8 mouse cellular contexts compared by ENCODE assay signal in the genomic region with DNA sequence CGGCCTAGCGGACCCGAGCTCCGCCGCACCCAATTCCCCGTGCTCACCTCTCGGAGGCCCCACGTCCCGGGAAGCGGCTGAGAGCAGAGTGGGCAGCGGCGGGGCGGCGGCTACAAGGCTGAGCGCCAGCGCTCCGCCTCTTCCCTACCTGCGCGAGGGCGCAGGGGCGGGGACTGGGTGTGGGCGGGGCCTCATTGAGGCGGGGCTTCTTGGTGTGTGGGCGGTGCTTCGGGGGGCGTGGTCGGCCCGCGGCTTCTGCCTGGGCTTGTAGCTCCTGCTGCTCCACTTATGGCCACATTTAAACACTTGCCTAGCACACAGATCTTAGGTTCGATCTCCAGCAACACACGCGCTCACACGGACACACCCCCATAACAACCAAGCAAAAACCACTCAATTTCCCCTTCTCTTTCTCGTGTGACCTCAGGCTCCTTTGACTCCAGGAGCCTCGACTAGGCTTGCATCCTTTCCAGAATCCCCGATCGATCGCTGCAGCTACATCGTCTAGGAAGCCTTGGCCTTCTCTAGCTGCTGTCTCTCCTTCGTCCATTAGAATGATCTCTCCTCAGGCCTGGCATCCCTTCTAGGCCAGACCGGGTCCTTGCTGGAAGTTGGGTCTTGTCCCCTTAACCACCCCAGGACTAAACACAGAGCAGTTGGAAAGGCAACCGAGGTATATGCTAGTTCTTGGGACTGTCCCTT. TPM values are rescaled to one million over a fixed set of nuclear protein-coding genes. Genes with fewer than 3 reads are reported as not detected.
DNase-seq lines count a peak whose midpoint lies in the region; ATAC-seq and TF ChIP-seq lines count a peak whose summit lies in the region.

No protein-coding gene starts in this region.

- no peaks in the 10 kb centered on the region for H3K36me3 ChIP-seq in heart, embryonic 16.5 days (ENCODE audit: control insufficient read depth, insufficient read depth)

- TF ChIP-seq CTCF in embryonic fibroblast, embryonic 13.5 days (IDR thresholded peaks at IDR 0.05; ENCODE audit: borderline replicate concordance, insufficient read depth, low read length) = no peak

- peak; percentile 58 for ATAC-seq in heart, embryonic 16.5 days (replicated peaks; ENCODE audit: extremely low read depth, insufficient read depth, low FRiP score)
- peak; percentile 58 for ATAC-seq in megakaryocyte-erythroid progenitor cell, adult 5-6 weeks (replicated peaks; ENCODE audit: low FRiP score, low TSS enrichment, poor library complexity, severe bottlenecking)
- ATAC-seq in frontal cortex, adult (ENCODE audit: low TSS enrichment) = no peak

- no peaks in the 10 kb centered on the region for H3K9me3 ChIP-seq in heart, embryonic 16.5 days (replicated peaks; ENCODE audit: control insufficient read depth, low read length)

- 0 out of 2 replicates have a peak, but pooled peaks cover 2% of the 10 kb centered on the region for H3K4me1 ChIP-seq in embryonic fibroblast, embryonic 13.5 days (ENCODE audit: control insufficient read depth, insufficient read depth, low read length)
- peaks cover 62% of the 10 kb centered on the region for H3K4me1 ChIP-seq in heart, embryonic 16.5 days (ENCODE audit: control insufficient read depth, insufficient read depth, low read length)

- H3K9ac ChIP-seq in heart, embryonic 16.5 days (ENCODE audit: low read length) = peak overlapping the region; percentile 78

- H3K27ac ChIP-seq in embryonic fibroblast, embryonic 13.5 days (ENCODE audit: insufficient read depth, low read length) = peak overlapping the region; percentile 34
- peak overlapping the region; percentile 53 for H3K27ac ChIP-seq in heart, embryonic 16.5 days (ENCODE audit: low read length)

- peak; percentile 82 for TF ChIP-seq POLR2A in embryonic fibroblast, embryonic 13.5 days (IDR thresholded peaks at IDR 0.05; ENCODE audit: low read depth, low read length)

- peak overlapping the region; percentile 74 for H3K4me2 ChIP-seq in heart, embryonic 16.5 days (ENCODE audit: low read depth, low read length)

- peak; percentile 94 for DNase-seq in A20 (ENCODE audit: low read depth, low spot score)
- DNase-seq in WW6 (ENCODE audit: low read depth, low spot score) = peak; percentile 87
- peak; percentile 88 to 90 for DNase-seq in kidney, postnatal 25 days
- DNase-seq in spleen, adult 12 weeks (ENCODE audit: low spot score) = peak; percentile 92

- peak overlapping the region; percentile 57 for H3K4me3 ChIP-seq in embryonic fibroblast, embryonic 13.5 days (ENCODE audit: insufficient read depth, low read length)
- peak overlapping the region; percentile 64 for H3K4me3 ChIP-seq in heart, embryonic 16.5 days (ENCODE audit: low read length)

- WGBS in heart, embryonic 16.5 days = 12% methylated on average over 42 of the region's 42 CpGs

- no peaks in the 10 kb centered on the region for H3K27me3 ChIP-seq in heart, embryonic 16.5 days (ENCODE audit: control insufficient read depth, insufficient read depth, low read length)

RNA-seq across cellular contexts. Expression of a gene that starts 2.5 kb away (rescaled TPM):
- 10.1 and 11.5 TPM in 2 replicates for polyA plus RNA-seq in embryonic fibroblast, embryonic 13.5 days (2011; ENCODE audit: insufficient read length, low read depth, missing spikeins)
- polyA plus RNA-seq in heart, embryonic 16.5 days (2015; fragmentation: Nextera tagmentation; extraction: Ambion mirVana) = 9.9 and 10.3 TPM in 2 replicates
- 4.1 and 6.1 TPM in 2 replicates for total RNA-seq in megakaryocyte-erythroid progenitor cell, adult 5-6 weeks (2014; fragmentation: Nextera tagmentation)
- total RNA-seq in megakaryocyte-erythroid progenitor cell, adult 5-6 weeks (2017) = 1.3 and 3.3 TPM in 2 replicates

RNA-seq across cellular contexts. Expression of a gene that starts 29.1 kb away (rescaled TPM):
- polyA plus RNA-seq in embryonic fibroblast, embryonic 13.5 days (2011; ENCODE audit: insufficient read length, low read depth, missing spikeins) = not detected in 2 replicates
- 1.7 and 2.5 TPM in 2 replicates for polyA plus RNA-seq in heart, embryonic 16.5 days (2015; fragmentation: Nextera tagmentation; extraction: Ambion mirVana)
- total RNA-seq in megakaryocyte-erythroid progenitor cell, adult 5-6 weeks (2014; fragmentation: Nextera tagmentation) = 2.1 TPM in 1 of 2 replicates, not detected in the other
- not detected in 2 replicates for total RNA-seq in megakaryocyte-erythroid progenitor cell, adult 5-6 weeks (2017)

RNA-seq across cellular contexts. Expression of a gene that starts 29.8 kb away (rescaled TPM):
- 0.74 TPM in 1 of 2 replicates, not detected in the other for polyA plus RNA-seq in embryonic fibroblast, embryonic 13.5 days (2011; ENCODE audit: insufficient read length, low read depth, missing spikeins)
- 11.6 and 12.3 TPM in 2 replicates for polyA plus RNA-seq in heart, embryonic 16.5 days (2015; fragmentation: Nextera tagmentation; extraction: Ambion mirVana)
- not detected in 2 replicates for total RNA-seq in megakaryocyte-erythroid progenitor cell, adult 5-6 weeks (2014; fragmentation: Nextera tagmentation)
- total RNA-seq in megakaryocyte-erythroid progenitor cell, adult 5-6 weeks (2017) = not detected in 2 replicates

RNA-seq across cellular contexts. Expression of a gene that starts 38.0 kb away (rescaled TPM):
- not detected in 2 replicates for polyA plus RNA-seq in embryonic fibroblast, embryonic 13.5 days (2011; ENCODE audit: insufficient read length, low read depth, missing spikeins)
- not detected in 2 replicates for polyA plus RNA-seq in heart, embryonic 16.5 days (2015; fragmentation: Nextera tagmentation; extraction: Ambion mirVana)
- total RNA-seq in megakaryocyte-erythroid progenitor cell, adult 5-6 weeks (2014; fragmentation: Nextera tagmentation) = not detected in 2 replicates
- not detected in 2 replicates for total RNA-seq in megakaryocyte-erythroid progenitor cell, adult 5-6 weeks (2017)

RNA-seq across cellular contexts. Expression of a gene that starts 43.0 kb away (rescaled TPM):
- 29.8 and 36.3 TPM in 2 replicates for polyA plus RNA-seq in embryonic fibroblast, embryonic 13.5 days (2011; ENCODE audit: insufficient read length, low read depth, missing spikeins)
- 5.5 and 6.9 TPM in 2 replicates for polyA plus RNA-seq in heart, embryonic 16.5 days (2015; fragmentation: Nextera tagmentation; extraction: Ambion mirVana)
- total RNA-seq in megakaryocyte-erythroid progenitor cell, adult 5-6 weeks (2014; fragmentation: Nextera tagmentation) = 9.2 and 28.8 TPM in 2 replicates
- 4.6 and 22.6 TPM in 2 replicates for total RNA-seq in megakaryocyte-erythroid progenitor cell, adult 5-6 weeks (2017)
